Mouse (Mus musculus): ENCODE data around the gene Plekhg2. TPM values are rescaled to one million over a fixed set of nuclear protein-coding genes. Genes with fewer than 3 reads are reported as not detected.
"Not testable (repeated sequence)": the region's sequence is repeated elsewhere in the genome, so short reads cannot be mapped to it uniquely, and the experiment has no call there.

Plekhg2 gene
- polyA plus RNA-seq, 1 experiment from 2014 or later = 45.3 TPM

- ATAC-seq (no peak), DNase-seq (ENCODE audit: low read depth, low spot score) (no peak)
- CTCF ChIA-PET = no interaction called here
- TF ChIP-seq CTCF (IDR thresholded peaks at IDR 0.05) = no peak
- in situ Hi-C loops (cut with MboI; ENCODE audit: low pct_unique_long_range_greater_than_20kb) = no loop called here
- POLR2A ChIA-PET = interaction anchor here (1.0 kb wide), 1 partner anchor 9 kb away, joined by 3 read pairs; no protein-coding TSS in a partner anchor
- H3K27me3 ChIP-seq = no peaks in the 10 kb centered on the region
These were observed 23.0 kb upstream of the Plekhg2 start for GRCm38 (mm10) chr7:28395425-28395824.

GRCm38 (mm10) chr7:28393272-28393951, 21.0 kb upstream of the Plekhg2 start:
- in situ Hi-C loops (cut with MboI; ENCODE audit: low pct_unique_long_range_greater_than_20kb) = no loop called here
- ChIA-PET POLR2A (interaction anchor here (0.5 to 1.8 kb wide), 3 partner anchors 19 to 42 kb away, joined by 3 to 6 read pairs (median 6); no protein-coding TSS in a partner anchor), CTCF (interaction anchor here (1.2 kb wide), 1 partner anchor 207 kb away, joined by 3 read pairs; no protein-coding TSS in a partner anchor)
- DNase-seq (ENCODE audit: low read depth, low spot score) (no peak), ATAC-seq (no peak)
- H3K27me3 ChIP-seq = no peaks in the 10 kb centered on the region
- TF ChIP-seq CTCF (IDR thresholded peaks at IDR 0.05) = no peak

GRCm38 (mm10) chr7:28392429-28393271, 20.3 kb upstream of the Plekhg2 start, which contains the start of the genes Med29 and Paf1:
Med29 (minus strand) TSS chr7:28392708.
Paf1 (plus strand) TSS chr7:28392951.
- in situ Hi-C loops (cut with MboI; ENCODE audit: low pct_unique_long_range_greater_than_20kb) = no loop called here
- peak; percentile 98 for DNase-seq (ENCODE audit: low read depth, low spot score)
- no peak for TF ChIP-seq CTCF (IDR thresholded peaks at IDR 0.05)
- CTCF ChIA-PET = interaction anchor here (0.7 to 0.9 kb wide), 2 partner anchors 45 to 53 kb away, joined by 3 to 4 read pairs; partner anchors contain the start of gene Gmfg
- peak; percentile 93 for ATAC-seq
- H3K27me3 ChIP-seq = no peaks in the 10 kb centered on the region
- POLR2A ChIA-PET = interaction anchor here (0.5 to 1.8 kb wide), 2 partner anchors 18 to 42 kb away, joined by 6 read pairs; no protein-coding TSS in a partner anchor

- ChIA-PET POLR2A (interaction anchor here (0.5 kb wide), 1 partner anchor 50 kb away, joined by 3 read pairs; no protein-coding TSS in a partner anchor), CTCF (interaction anchor here (0.7 to 0.9 kb wide), 2 partner anchors 37 to 138 kb away, joined by 3 read pairs; no protein-coding TSS in a partner anchor)
- DNase-seq (ENCODE audit: low read depth, low spot score) (no peak), ATAC-seq (no peak)
- TF ChIP-seq CTCF (IDR thresholded peaks at IDR 0.05) = no peak
- H3K27me3 ChIP-seq = no peaks in the 10 kb centered on the region
- in situ Hi-C loops (cut with MboI; ENCODE audit: low pct_unique_long_range_greater_than_20kb) = no loop called here
These were observed 17.9 kb upstream of the Plekhg2 start for GRCm38 (mm10) chr7:28390331-28390730.

- ChIA-PET CTCF (interaction anchor here (1.1 to 2.2 kb wide), 7 partner anchors 12 to 213 kb away, joined by 3 to 10 read pairs (median 5); partner anchors contain the start of gene Gmfg), POLR2A (interaction anchor here (0.6 to 2.4 kb wide), 2 partner anchors 11 to 197 kb away, joined by 3 to 14 read pairs; no protein-coding TSS in a partner anchor)
- ATAC-seq; in situ Hi-C loops (cut with MboI; ENCODE audit: low pct_unique_long_range_greater_than_20kb); H3K27me3 ChIP-seq; DNase-seq (ENCODE audit: low read depth, low spot score): not testable (repeated sequence)
These were observed 15.0 kb upstream of the Plekhg2 start for GRCm38 (mm10) chr7:28387384-28387783.

- in situ Hi-C loops (cut with MboI; ENCODE audit: low pct_unique_long_range_greater_than_20kb); ATAC-seq; H3K27me3 ChIP-seq; DNase-seq (ENCODE audit: low read depth, low spot score): not testable (repeated sequence)
- POLR2A ChIA-PET = interaction anchor here (0.6 to 2.4 kb wide), 2 partner anchors 10 to 197 kb away, joined by 3 to 14 read pairs; no protein-coding TSS in a partner anchor
- CTCF ChIA-PET = interaction anchor here (0.7 to 2.2 kb wide), 10 partner anchors 10 to 289 kb away, joined by 3 to 10 read pairs (median 3); partner anchors contain the start of genes Gmfg and Rps16
These were observed 14.5 kb upstream of the Plekhg2 start for GRCm38 (mm10) chr7:28386877-28387276.

- ATAC-seq = peak; percentile 49
- POLR2A ChIA-PET = interaction anchor here (2.4 kb wide), 1 partner anchor 10 kb away, joined by 14 read pairs; no protein-coding TSS in a partner anchor
- in situ Hi-C loops (cut with MboI; ENCODE audit: low pct_unique_long_range_greater_than_20kb) = no loop called here
- no peaks in the 10 kb centered on the region for H3K27me3 ChIP-seq
- no peak for TF ChIP-seq CTCF (IDR thresholded peaks at IDR 0.05)
- no peak for DNase-seq (ENCODE audit: low read depth, low spot score)
- CTCF ChIA-PET = interaction anchor here (0.7 to 2.2 kb wide), 9 partner anchors 10 to 290 kb away, joined by 3 to 10 read pairs (median 3); partner anchors contain the start of genes Gmfg and Rps16
These were observed 14.1 kb upstream of the Plekhg2 start for GRCm38 (mm10) chr7:28386462-28386861.

- ChIA-PET CTCF (interaction anchor here (1.0 kb wide), 1 partner anchor 46 kb away, joined by 3 read pairs; no protein-coding TSS in a partner anchor), POLR2A (interaction anchor here (0.6 to 2.4 kb wide), 2 partner anchors 9 to 28 kb away, joined by 3 to 14 read pairs; no protein-coding TSS in a partner anchor)
- no peak for TF ChIP-seq CTCF (IDR thresholded peaks at IDR 0.05)
- no peaks in the 10 kb centered on the region for H3K27me3 ChIP-seq
- in situ Hi-C loops (cut with MboI; ENCODE audit: low pct_unique_long_range_greater_than_20kb) = no loop called here
- ATAC-seq (no peak), DNase-seq (ENCODE audit: low read depth, low spot score) (no peak)
These were observed 13.6 kb upstream of the Plekhg2 start for GRCm38 (mm10) chr7:28386007-28386406.

- in situ Hi-C loops (cut with MboI; ENCODE audit: low pct_unique_long_range_greater_than_20kb) = no loop called here
- ATAC-seq = no peak
These were observed 12.8 kb upstream of the Plekhg2 start for GRCm38 (mm10) chr7:28385196-28385595.

GRCm38 (mm10) chr7:28384162-28384561, 11.8 kb upstream of the Plekhg2 start:
- no peak for ATAC-seq
- TF ChIP-seq CTCF (IDR thresholded peaks at IDR 0.05) = no peak
- no peaks in the 10 kb centered on the region for H3K27me3 ChIP-seq
- DNase-seq (ENCODE audit: low read depth, low spot score) = no peak
- CTCF ChIA-PET = interaction anchor here (1.0 kb wide), 1 partner anchor 39 kb away, joined by 3 read pairs; no protein-coding TSS in a partner anchor
- in situ Hi-C loops (cut with MboI; ENCODE audit: low pct_unique_long_range_greater_than_20kb) = no loop called here
- POLR2A ChIA-PET = interaction anchor here (1.8 kb wide), 1 partner anchor 9 kb away, joined by 8 read pairs; no protein-coding TSS in a partner anchor

More at GRCm38 (mm10) chr7:28385196-28385595, 12.8 kb upstream of the Plekhg2 start:
- ChIA-PET POLR2A (interaction anchor here (2.4 kb wide), 1 partner anchor 8 kb away, joined by 14 read pairs; no protein-coding TSS in a partner anchor), CTCF (no interaction called here)
- TF ChIP-seq CTCF (IDR thresholded peaks at IDR 0.05) = no peak
- DNase-seq (ENCODE audit: low read depth, low spot score) = no peak
- no peaks in the 10 kb centered on the region for H3K27me3 ChIP-seq
